Mouse (Mus musculus) heart, adult 10 weeks (tissue): ENCODE data around the gene Alg12. TPM values are rescaled to one million over a fixed set of nuclear protein-coding genes. Genes with fewer than 3 reads are reported as not detected.

Source experiments
- polyA plus RNA-seq: library from polyadenylated mRNA; stranded (reverse); fragments of 350-450 nt; fragmentation: Illumina TruSeq; extraction: RNeasy Lipid Tissue Mini Kit (QIAGEN cat#74804); gene quantifications from one replicate; pipeline ENCODE4 v1.2.3, GENCODE M21; 2014; ENCODE audit warnings: low read depth, low replicate concordance

Alg12 gene
- polyA plus RNA-seq = 7.8 TPM

DNA sequence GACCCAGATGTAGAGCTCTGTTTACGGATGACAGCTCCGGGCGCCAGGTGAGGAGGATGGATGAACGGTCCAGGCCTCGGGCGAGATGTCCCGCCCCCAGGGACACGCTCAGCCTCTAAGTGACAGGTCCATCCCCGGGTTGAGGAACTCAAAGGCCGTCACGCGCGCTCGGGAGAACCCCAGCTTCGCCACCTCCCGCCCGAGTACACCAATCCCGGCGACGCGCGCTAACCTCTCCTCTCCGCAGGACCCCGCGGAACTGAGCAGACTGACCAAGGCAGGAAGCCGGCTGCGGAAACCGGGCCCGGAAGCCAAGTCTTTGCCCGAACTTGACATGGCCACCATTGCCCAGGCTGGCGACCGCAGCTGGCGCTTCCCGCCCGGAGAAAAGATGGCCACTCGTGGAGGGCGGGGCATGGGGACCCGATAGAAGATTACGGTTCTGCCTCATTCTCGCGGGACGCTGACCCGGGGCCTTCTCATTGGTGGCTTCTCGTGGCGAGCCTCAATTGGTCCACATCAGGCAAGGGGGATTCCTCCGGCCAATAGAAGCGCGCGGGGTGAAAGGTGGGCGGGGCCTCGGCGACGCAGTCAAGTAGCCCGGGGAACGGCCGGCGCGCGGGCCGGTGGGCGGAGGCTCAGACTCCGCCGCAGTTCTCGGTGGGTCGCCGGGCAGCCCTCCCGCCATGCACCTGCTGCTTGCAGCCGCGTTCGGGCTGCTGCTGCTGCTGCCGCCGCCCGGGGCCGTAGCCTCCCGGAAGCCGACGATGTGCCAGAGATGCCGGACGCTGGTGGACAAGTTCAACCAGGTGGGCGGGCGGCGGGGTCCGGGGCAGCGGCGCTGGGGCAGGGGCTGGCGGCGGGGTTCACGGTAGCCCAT, at the start of gene Alg12, which contains the start of gene Creld2:
Gene Alg12, minus strand, starts transcription at position 293 of the 880 bp plus-strand sequence.
Gene Creld2, plus strand, starts transcription at position 621 of the 880 bp plus-strand sequence.

DNA sequence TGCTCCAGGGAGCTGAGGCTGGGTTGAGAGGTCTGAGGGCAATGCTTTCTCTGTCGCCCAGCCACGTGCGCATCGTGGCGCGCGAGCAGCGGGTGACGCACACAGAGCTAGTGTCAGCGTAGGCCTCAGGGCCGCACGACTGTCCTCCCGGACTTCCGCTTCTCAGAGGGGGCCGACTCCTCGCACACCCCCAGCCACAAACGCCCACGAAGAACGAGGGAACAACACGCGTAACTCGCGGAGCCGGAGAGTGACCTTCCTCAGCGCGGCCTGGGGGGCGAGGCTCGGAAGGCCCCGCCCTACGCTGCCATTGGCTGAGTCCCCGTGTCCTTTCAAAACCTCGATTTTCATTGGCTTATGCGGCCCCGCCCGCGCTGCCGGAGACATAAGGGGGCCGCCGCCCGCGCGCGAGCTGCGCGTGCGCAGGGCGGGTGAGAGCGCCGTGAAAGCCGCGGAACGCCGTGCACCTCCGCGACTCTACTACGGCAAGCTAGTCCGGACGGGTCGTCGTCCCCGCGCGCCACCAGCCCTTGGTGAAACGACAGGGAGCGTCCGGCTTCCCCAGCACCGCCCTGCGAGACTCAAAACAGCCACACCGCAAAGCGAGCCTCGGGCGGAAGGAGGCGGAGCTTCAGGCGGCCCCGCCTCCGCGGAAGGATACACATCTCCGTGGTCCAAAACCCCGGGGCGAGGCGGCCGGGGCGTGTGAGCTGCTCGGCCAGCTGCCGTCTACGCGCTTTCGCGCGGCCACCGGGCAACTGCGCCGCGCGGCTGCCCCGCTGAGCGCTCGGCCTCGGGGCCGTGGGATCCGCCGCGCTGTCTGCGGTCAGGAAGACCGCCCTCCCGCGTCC, 42.9 kb upstream of the Alg12 start, which contains the start of gene Pim3:
Gene Pim3, plus strand, starts transcription at position 415 of the 851 bp plus-strand sequence.

Other genes starting within 250 kb of the Alg12 start
- not detected for gene Zdhhc25, start 219.0 kb downstream of the Alg12 start, polyA plus RNA-seq
- 20.1 TPM for gene Brd1, start 85.1 kb downstream of the Alg12 start, polyA plus RNA-seq
- gene Zbed4, start 67.7 kb downstream of the Alg12 start, polyA plus RNA-seq = 6.7 TPM
- 19.5 TPM for gene Creld2, start 328 bp upstream of the Alg12 start, polyA plus RNA-seq
- gene Pim3, start 42.9 kb upstream of the Alg12 start, polyA plus RNA-seq = 87.1 TPM
- not detected for gene Ttll8, start 135.1 kb upstream of the Alg12 start, polyA plus RNA-seq
- gene Mlc1, start 159.7 kb upstream of the Alg12 start, polyA plus RNA-seq = not detected
- 68.0 TPM for gene Mov10l1, start 163.6 kb upstream of the Alg12 start, polyA plus RNA-seq
- 1.3 TPM for gene Panx2, start 240.4 kb upstream of the Alg12 start, polyA plus RNA-seq